ENCODE assay signal across 8 mouse cellular contexts in genomic region chr10:44458534-44459315, GRCm38 (mm10).
DNase-seq lines count a peak whose midpoint lies in the region; ATAC-seq and TF ChIP-seq lines count a peak whose summit lies in the region.

No protein-coding gene starts in this region.

- TF ChIP-seq CTCF in liver, adult 2 months (IDR thresholded peaks at IDR 0.05; ENCODE audit: low read depth, low read length): peak; percentile 70

- H3K4me3 ChIP-seq in embryonic facial prominence, embryonic 10.5 days: peak overlapping the region; percentile 73
- H3K4me3 ChIP-seq in liver, adult 2 months (ENCODE audit: insufficient read depth, low read depth, low read length): peak overlapping the region; percentile 65

- H3K4me1 ChIP-seq in embryonic facial prominence, embryonic 10.5 days: peaks cover 46% of the 10 kb centered on the region
- H3K4me1 ChIP-seq in liver, adult 2 months (ENCODE audit: control insufficient read depth, insufficient read depth, low read length): no peaks in the 10 kb centered on the region; the same call in 1 of the 2 replicates

- WGBS in embryonic facial prominence, embryonic 10.5 days: under 1% methylated on average over 54 of the region's 54 CpGs
- 1% methylated on average over 54 of the region's 54 CpGs for WGBS in liver, adult 2 months

- peak overlapping the region; percentile 44 for H3K9ac ChIP-seq in liver, adult 2 months (ENCODE audit: low read depth, low read length)

- H3K36me3 ChIP-seq in embryonic facial prominence, embryonic 10.5 days (replicated peaks): no peaks in the 10 kb centered on the region
- no peaks in the 10 kb centered on the region for H3K36me3 ChIP-seq in liver, adult 2 months (ENCODE audit: control insufficient read depth, insufficient read depth, low read length)

- H3K9me3 ChIP-seq in embryonic facial prominence, embryonic 10.5 days: no peaks in the 10 kb centered on the region

- peak; percentile 12 to 45 for DNase-seq in left cerebral cortex, adult 18-20 months (ENCODE audit: low spot score in 2 of 2)
- no peak for DNase-seq in left cerebral cortex, adult 11 months (ENCODE audit: low spot score)
- DNase-seq in embryonic facial prominence, embryonic 10.5 days (ENCODE audit: low spot score): peak; percentile 79
- DNase-seq in heart, adult 18-20 months: peak; percentile 70
- DNase-seq in kidney, adult 18-20 months: peak; percentile 74
- DNase-seq in liver, adult 2 months (ENCODE audit: extremely low read depth, low read depth, low spot score): peak; percentile 65
- peak; percentile 85 for DNase-seq in spleen, postnatal 36 days (ENCODE audit: low spot score in 2 of 2)

- H3K79me2 ChIP-seq in liver, adult 2 months (ENCODE audit: control insufficient read depth, insufficient read depth, low read length): no peaks in the 10 kb centered on the region

- peaks cover 53% of the 10 kb centered on the region for H3K27me3 ChIP-seq in embryonic facial prominence, embryonic 10.5 days (replicated peaks; ENCODE audit: low read depth, poor library complexity, severe bottlenecking)
- no peaks in the 10 kb centered on the region; the same call in 1 of the 2 replicates for H3K27me3 ChIP-seq in liver, adult 2 months (ENCODE audit: control insufficient read depth, insufficient read depth, low read length)

- peak; percentile 86 for ATAC-seq in monocyte, adult 5-6 weeks (replicated peaks; ENCODE audit: insufficient number of reproducible peaks, low FRiP score, low TSS enrichment, poor library complexity, severe bottlenecking)

- H3K27ac ChIP-seq in embryonic facial prominence, embryonic 10.5 days (replicated peaks): peak overlapping the region; percentile 55
- no peak overlapping the region; the same call in 1 of the 2 replicates for H3K27ac ChIP-seq in liver, adult 2 months (replicated peaks; ENCODE audit: insufficient read depth, low read depth, low read length)

- no peak for TF ChIP-seq POLR2A in liver, adult 2 months (IDR thresholded peaks at IDR 0.05; ENCODE audit: extremely low read depth, insufficient read depth, low read length)
